Mouse (Mus musculus) erythroblast, embryonic 14.5 days (primary cell): ENCODE results near the gene Krt13.

Source experiments
- GATA1 ChIP-seq: IDR thresholded peaks from 2 replicates; pipeline ENCODE4 v1.6.1; 2012; ENCODE audit warnings: low read length, inconsistent platforms, mixed read lengths
- TAL1 ChIP-seq: IDR thresholded peaks from 3 replicates; pipeline ENCODE4 v1.6.1; 2012; ENCODE audit warnings: low read length, inconsistent platforms, mixed read lengths

- TF ChIP-seq GATA1, result no peak
- TF ChIP-seq TAL1, result no peak
Observed at GRCm38 (mm10) chr11:100139391-100139790, 18.0 kb upstream of the Krt13 start.
